Mouse (Mus musculus) neural tube, embryonic 13.5 days (tissue): ENCODE data around the gene Gstp2. TPM values are rescaled to one million over a fixed set of nuclear protein-coding genes. Genes with fewer than 3 reads are reported as not detected.

Experiments
- ATAC-seq: fragments of 200-750 bp; cut with Nextera tagmentation; 2 replicates; pipeline ENCODE4 v1.8.0; 2017; ENCODE audit warnings: low read depth, mild to moderate bottlenecking, moderate TSS enrichment, moderate library complexity
- H3K27ac ChIP-seq: fragments of 300-500 bp; sonication (generic); replicated peaks from 2 replicates; pipeline ENCODE4 v1.5.1; 2015; ENCODE audit warnings: moderate library complexity, mild to moderate bottlenecking, inconsistent platforms
- H3K27me3 ChIP-seq: fragments of 300-500 bp; sonication (generic); 2 replicates; pipeline ENCODE4 v1.6.1; 2015; ENCODE audit warnings: mild to moderate bottlenecking, inconsistent platforms
- H3K36me3 ChIP-seq: fragments of 300-500 bp; sonication (generic); 2 replicates; pipeline ENCODE4 v1.6.1; 2015; ENCODE audit warnings: mild to moderate bottlenecking, inconsistent platforms
- H3K4me1 ChIP-seq: fragments of 300-500 bp; sonication (generic); replicated peaks from 2 replicates; pipeline ENCODE4 v1.6.1; 2015; ENCODE audit warnings: inconsistent platforms
- H3K4me2 ChIP-seq: fragments of 300-500 bp; sonication (generic); 2 replicates; pipeline ENCODE4 v1.6.1; 2015; ENCODE audit warnings: inconsistent platforms, mild to moderate bottlenecking, moderate library complexity
- H3K4me3 ChIP-seq: fragments of 300-500 bp; sonication (generic); 2 replicates; pipeline ENCODE4 v1.5.1; 2015; ENCODE audit warnings: mild to moderate bottlenecking, inconsistent platforms
- H3K9ac ChIP-seq: fragments of 300-500 bp; sonication (generic); 2 replicates; pipeline ENCODE4 v1.6.1; 2015; ENCODE audit warnings: moderate library complexity, mild to moderate bottlenecking, inconsistent platforms
- H3K9me3 ChIP-seq: fragments of 300-500 bp; sonication (generic); 2 replicates; pipeline ENCODE4 v1.6.1; 2016; ENCODE audit warnings: inconsistent platforms
- WGBS: fragments of 180-500 bp; shearing (Covaris S2); methylation state at CpG from one replicate; pipeline ENCODE4 v1.1.7; 2015; 5-methylcytosine and 5-hydroxymethylcytosine counted together
- polyA plus RNA-seq: library from polyadenylated mRNA; unstranded; fragments of >200 nt; fragmentation: Nextera tagmentation; extraction: Ambion mirVana; gene quantifications from 2 replicates; pipeline ENCODE4 v1.2.1, GENCODE M21; 2015

The Gstp2 gene
- polyA plus RNA-seq, 1 experiment from 2014 or later = 1.5 TPM

GRCm38 (mm10) chr19:4015635-4016034, 30.2 kb downstream of the Gstp2 start:
- WGBS = 64% methylated on average over 5 of the region's 5 CpGs

GRCm38 (mm10) chr19:4014802-4015201, 31.0 kb downstream of the Gstp2 start:
- Histone ChIP-seq H3K4me1 (peaks cover 20% of the 10 kb centered on the region), H3K4me3 (no peak overlapping the region), H3K9me3 (no peaks in the 10 kb centered on the region), H3K27me3 (no peaks in the 10 kb centered on the region), H3K36me3 (peaks cover 11% of the 10 kb centered on the region), H3K9ac (no peak overlapping the region), H3K27ac (no peak overlapping the region), H3K4me2 (no peak overlapping the region)
- ATAC-seq = no peak

More at GRCm38 (mm10) chr19:4015635-4016034, 30.2 kb downstream of the Gstp2 start:
- Histone ChIP-seq H3K27ac (no peak overlapping the region), H3K4me3 (no peak overlapping the region), H3K27me3 (no peaks in the 10 kb centered on the region), H3K9me3 (no peaks in the 10 kb centered on the region), H3K4me1 (peaks cover 20% of the 10 kb centered on the region), H3K4me2 (no peak overlapping the region), H3K36me3 (peaks cover 4% of the 10 kb centered on the region; the same call in 1 of the 2 replicates), H3K9ac (0 out of 2 replicates have a peak overlapping the region, but pooled peaks have one; percentile 5)
- no peak for ATAC-seq

GRCm38 (mm10) chr19:4013066-4013465, 32.8 kb downstream of the Gstp2 start:
- ATAC-seq = no peak; the same call in 1 of the 2 replicates

GRCm38 (mm10) chr19:4012432-4013022, 33.3 kb downstream of the Gstp2 start, which contains the start of gene Ndufv1:
TSS of gene Ndufv1 (minus strand) at chr19:4012806.
- H3K27me3 ChIP-seq = no peaks in the 10 kb centered on the region
- WGBS = under 1% methylated on average over 45 of the region's 45 CpGs
- peak within 1 kb of the TSS; percentile 73 for H3K27ac ChIP-seq
- H3K4me2 ChIP-seq = peak within 1 kb of the TSS; percentile 61
- peaks cover 34% of the 10 kb centered on the region for H3K36me3 ChIP-seq
- ATAC-seq = peak; percentile 99
- H3K9ac ChIP-seq = peak within 1 kb of the TSS; percentile 80
- H3K9me3 ChIP-seq = no peaks in the 10 kb centered on the region
- peaks cover 20% of the 10 kb centered on the region for H3K4me1 ChIP-seq
- peak within 1 kb of the TSS; percentile 79 for H3K4me3 ChIP-seq

More at GRCm38 (mm10) chr19:4013066-4013465, 32.8 kb downstream of the Gstp2 start:
- Histone ChIP-seq H3K4me1 (peaks cover 20% of the 10 kb centered on the region), H3K4me2 (peak overlapping the region; percentile 47), H3K9ac (peak overlapping the region; percentile 44), H3K9me3 (no peaks in the 10 kb centered on the region), H3K36me3 (peaks cover 29% of the 10 kb centered on the region), H3K27me3 (no peaks in the 10 kb centered on the region), H3K4me3 (peak overlapping the region; percentile 79), H3K27ac (no peak overlapping the region)
- 21% methylated on average over 9 of the region's 9 CpGs for WGBS

- ATAC-seq = no peak
- WGBS = 94% methylated on average over 5 of the region's 5 CpGs
- H3K27me3 ChIP-seq = no peaks in the 10 kb centered on the region
- H3K4me1 ChIP-seq = peaks cover 20% of the 10 kb centered on the region
- H3K4me3 ChIP-seq = no peak overlapping the region; the same call in 1 of the 2 replicates
- no peak overlapping the region; the same call in 1 of the 2 replicates for H3K9ac ChIP-seq
- H3K4me2 ChIP-seq = no peak overlapping the region
- H3K27ac ChIP-seq = no peak overlapping the region
- peaks cover 49% of the 10 kb centered on the region for H3K36me3 ChIP-seq
- H3K9me3 ChIP-seq = no peaks in the 10 kb centered on the region
These were observed 34.7 kb downstream of the Gstp2 start for GRCm38 (mm10) chr19:4011086-4011485.

GRCm38 (mm10) chr19:4005971-4006370, 39.9 kb downstream of the Gstp2 start:
- H3K36me3 ChIP-seq = peaks cover 59% of the 10 kb centered on the region
- H3K9me3 ChIP-seq = no peaks in the 10 kb centered on the region

GRCm38 (mm10) chr19:4005091-4005490, 40.7 kb downstream of the Gstp2 start:
- Histone ChIP-seq H3K27ac (no peak overlapping the region), H3K27me3 (no peaks in the 10 kb centered on the region), H3K9me3 (no peaks in the 10 kb centered on the region), H3K36me3 (peaks cover 53% of the 10 kb centered on the region), H3K4me1 (peaks cover 13% of the 10 kb centered on the region), H3K9ac (no peak overlapping the region), H3K4me3 (no peak overlapping the region), H3K4me2 (no peak overlapping the region)
- WGBS = 92% methylated on average over 9 of the region's 9 CpGs
- ATAC-seq = no peak

More at GRCm38 (mm10) chr19:4005971-4006370, 39.9 kb downstream of the Gstp2 start:
- H3K4me2 ChIP-seq = no peak overlapping the region
- H3K4me3 ChIP-seq = no peak overlapping the region
- H3K9ac ChIP-seq = no peak overlapping the region
- WGBS = 93% methylated on average over 8 of the region's 8 CpGs
- H3K4me1 ChIP-seq = peaks cover 13% of the 10 kb centered on the region
- H3K27me3 ChIP-seq = no peaks in the 10 kb centered on the region
- ATAC-seq = no peak
- H3K27ac ChIP-seq = no peak overlapping the region

GRCm38 (mm10) chr19:4004331-4004730, 41.5 kb downstream of the Gstp2 start:
- Histone ChIP-seq H3K4me3 (no peak overlapping the region), H3K9me3 (no peaks in the 10 kb centered on the region), H3K9ac (no peak overlapping the region), H3K27me3 (no peaks in the 10 kb centered on the region), H3K4me2 (no peak overlapping the region), H3K4me1 (peaks cover 19% of the 10 kb centered on the region), H3K27ac (no peak overlapping the region), H3K36me3 (peaks cover 45% of the 10 kb centered on the region)
- no peak for ATAC-seq
- 90% methylated on average over 15 of the region's 15 CpGs for WGBS

GRCm38 (mm10) chr19:4003641-4004040, 42.2 kb downstream of the Gstp2 start:
- Histone ChIP-seq H3K4me3 (no peak overlapping the region), H3K4me1 (peaks cover 20% of the 10 kb centered on the region), H3K36me3 (peaks cover 38% of the 10 kb centered on the region), H3K27ac (no peak overlapping the region), H3K4me2 (no peak overlapping the region), H3K9me3 (no peaks in the 10 kb centered on the region), H3K9ac (no peak overlapping the region), H3K27me3 (no peaks in the 10 kb centered on the region)
- 81% methylated on average over 12 of the region's 12 CpGs for WGBS
- no peak for ATAC-seq

GRCm38 (mm10) chr19:4003112-4003511, 42.7 kb downstream of the Gstp2 start, which contains the start of gene Doc2g:
TSS of gene Doc2g (plus strand) at chr19:4003313.
- no peaks in the 10 kb centered on the region for H3K9me3 ChIP-seq
- no peak within 1 kb of the TSS for H3K4me3 ChIP-seq
- H3K4me1 ChIP-seq = peaks cover 20% of the 10 kb centered on the region
- WGBS = 85% methylated on average over 1 of the region's 1 CpGs
- peak within 1 kb of the TSS; percentile 88; the same call in 1 of the 2 replicates for H3K9ac ChIP-seq
- H3K27me3 ChIP-seq = no peaks in the 10 kb centered on the region
- H3K4me2 ChIP-seq = no peak within 1 kb of the TSS
- H3K27ac ChIP-seq = no peak within 1 kb of the TSS
- H3K36me3 ChIP-seq = peaks cover 33% of the 10 kb centered on the region
- no peak for ATAC-seq

- ATAC-seq = no peak
- no peak overlapping the region for H3K27ac ChIP-seq
- H3K27me3 ChIP-seq = no peaks in the 10 kb centered on the region
- WGBS = 84% methylated on average over 5 of the region's 5 CpGs
- peak overlapping the region; percentile 91 for H3K4me2 ChIP-seq
- peak overlapping the region; percentile 88 for H3K9ac ChIP-seq
- 0 out of 2 replicates have a peak overlapping the region, but pooled peaks have one; percentile 62 for H3K4me3 ChIP-seq
- no peaks in the 10 kb centered on the region for H3K9me3 ChIP-seq
- peaks cover 20% of the 10 kb centered on the region for H3K4me1 ChIP-seq
- peaks cover 19% of the 10 kb centered on the region for H3K36me3 ChIP-seq
These were observed 44.1 kb downstream of the Gstp2 start for GRCm38 (mm10) chr19:4001752-4002151.

- peaks cover 20% of the 10 kb centered on the region for H3K4me1 ChIP-seq
- no peaks in the 10 kb centered on the region for H3K27me3 ChIP-seq
- H3K4me3 ChIP-seq = peak overlapping the region; percentile 62
- H3K27ac ChIP-seq = peak overlapping the region; percentile 97
- WGBS = 17% methylated on average over 17 of the region's 17 CpGs
- no peaks in the 10 kb centered on the region for H3K9me3 ChIP-seq
- peak; percentile 25; the same call in 1 of the 2 replicates for ATAC-seq
- peak overlapping the region; percentile 88 for H3K9ac ChIP-seq
- peaks cover 12% of the 10 kb centered on the region for H3K36me3 ChIP-seq
- peak overlapping the region; percentile 91 for H3K4me2 ChIP-seq
These were observed 44.8 kb downstream of the Gstp2 start for GRCm38 (mm10) chr19:4000949-4001525.
